Comparison of ENCODE assay signal across 16 mouse cellular contexts in genomic region chr19:29488073-29488390, GRCm38 (mm10). TPM values are rescaled to one million over a fixed set of nuclear protein-coding genes. Genes with fewer than 3 reads are reported as not detected.
A peak's percentile ranks its signal among the peaks of the same experiment; 100 is the strongest.
DNase-seq lines count a peak whose midpoint lies in the region; ATAC-seq and TF ChIP-seq lines count a peak whose summit lies in the region.
"Had no signal": no experiment of that assay in that cellular context is flagged by ENCODE, and none has a peak within 500 bp of the region (broad histone marks: within the 10 kb centered on the region; RNA-seq: fewer than 3 reads in every experiment).

No protein-coding gene starts in this region.

- no peaks in the 10 kb centered on the region for H3K27me3 ChIP-seq in heart, embryonic 14.5 days (ENCODE audit: control insufficient read depth, insufficient read depth, low read length)
- H3K27me3 ChIP-seq in stomach, embryonic 15.5 days (replicated peaks) = no peaks in the 10 kb centered on the region
- no peaks in the 10 kb centered on the region for H3K27me3 ChIP-seq in stomach, postnatal 0 days (ENCODE audit: control insufficient read depth, insufficient read depth, low read length)
- no peaks in the 10 kb centered on the region for H3K27me3 ChIP-seq in liver, embryonic 13.5 days
- H3K27me3 ChIP-seq: hindbrain, embryonic 12.5 days; limb, embryonic 15.5 days had no signal

- intact Hi-C loops in heart, postnatal 25 days (cut with DNase I) = no loop called here

- H3K9me3 ChIP-seq in heart, embryonic 14.5 days (ENCODE audit: control insufficient read depth, low read length) = no peaks in the 10 kb centered on the region
- no peaks in the 10 kb centered on the region for H3K9me3 ChIP-seq in stomach, embryonic 15.5 days
- no peaks in the 10 kb centered on the region for H3K9me3 ChIP-seq in stomach, postnatal 0 days (ENCODE audit: control insufficient read depth, low read length)
- no peaks in the 10 kb centered on the region for H3K9me3 ChIP-seq in liver, embryonic 13.5 days (replicated peaks)
- H3K9me3 ChIP-seq: forebrain, embryonic 10.5 days; hindbrain, embryonic 12.5 days; limb, embryonic 15.5 days; midbrain, embryonic 10.5 days had no signal

- no peaks in the 10 kb centered on the region for H3K36me3 ChIP-seq in heart, embryonic 14.5 days (ENCODE audit: control insufficient read depth, insufficient read depth, low read length)
- no peaks in the 10 kb centered on the region for H3K36me3 ChIP-seq in stomach, embryonic 15.5 days
- no peaks in the 10 kb centered on the region for H3K36me3 ChIP-seq in stomach, postnatal 0 days (ENCODE audit: control insufficient read depth, insufficient read depth, low read length)
- no peaks in the 10 kb centered on the region for H3K36me3 ChIP-seq in liver, embryonic 13.5 days
- H3K36me3 ChIP-seq: forebrain, embryonic 10.5 days; hindbrain, embryonic 12.5 days; limb, embryonic 15.5 days; midbrain, embryonic 10.5 days had no signal

- H3K4me3 ChIP-seq in heart, embryonic 14.5 days (ENCODE audit: control insufficient read depth in 1 of 2, insufficient read depth in 1 of 2, low read depth in 1 of 2, low read length in 2 of 2) = no peak overlapping the region
- H3K4me3 ChIP-seq in stomach, embryonic 15.5 days (replicated peaks) = no peak overlapping the region
- no peak overlapping the region for H3K4me3 ChIP-seq in stomach, postnatal 0 days (ENCODE audit: low read depth, low read length)
- H3K4me3 ChIP-seq in liver, embryonic 13.5 days (replicated peaks) = no peak overlapping the region
- H3K4me3 ChIP-seq: forebrain, embryonic 10.5 days; hindbrain, embryonic 12.5 days; limb, embryonic 15.5 days; midbrain, embryonic 10.5 days had no signal

- TF ChIP-seq EP300 in stomach, postnatal 0 days (optimal IDR thresholded peaks at IDR 0.05) = no peak

- no peak overlapping the region for H3K27ac ChIP-seq in heart, embryonic 14.5 days (replicated peaks in 1 of 2; ENCODE audit: control insufficient read depth in 1 of 2, insufficient read depth in 1 of 2, low read depth in 2 of 2, low read length in 2 of 2)
- H3K27ac ChIP-seq in stomach, embryonic 15.5 days = no peak overlapping the region
- no peak overlapping the region for H3K27ac ChIP-seq in stomach, postnatal 0 days (replicated peaks)
- no peak overlapping the region; the same call in 1 of the 2 replicates for H3K27ac ChIP-seq in liver, embryonic 13.5 days
- H3K27ac ChIP-seq: forebrain, embryonic 10.5 days; hindbrain, embryonic 12.5 days; limb, embryonic 15.5 days; midbrain, embryonic 10.5 days had no signal

- peaks cover 4 to 8% of the 10 kb centered on the region in 2 experiments; a peak in 3 of 4 replicates for H3K4me1 ChIP-seq in heart, embryonic 14.5 days (ENCODE audit: control insufficient read depth in 2 of 2, insufficient read depth in 2 of 2, low read length in 2 of 2)
- H3K4me1 ChIP-seq in stomach, embryonic 15.5 days = no peaks in the 10 kb centered on the region
- H3K4me1 ChIP-seq in stomach, postnatal 0 days (replicated peaks; ENCODE audit: control insufficient read depth, insufficient read depth) = no peaks in the 10 kb centered on the region
- H3K4me1 ChIP-seq in liver, embryonic 13.5 days (replicated peaks) = peaks cover 17% of the 10 kb centered on the region
- H3K4me1 ChIP-seq: forebrain, embryonic 10.5 days; hindbrain, embryonic 12.5 days; limb, embryonic 15.5 days; midbrain, embryonic 10.5 days had no signal

- no peak for ATAC-seq in heart, embryonic 14.5 days (ENCODE audit: insufficient number of reproducible peaks, insufficient read depth, low FRiP score, low read depth)
- ATAC-seq in stomach, embryonic 15.5 days (ENCODE audit: insufficient read depth, low FRiP score, low read depth) = no peak
- ATAC-seq in stomach, postnatal 0 days (ENCODE audit: low FRiP score, low TSS enrichment) = no peak
- ATAC-seq in liver, embryonic 13.5 days (ENCODE audit: low read depth) = 0 out of 2 replicates have a peak, but pooled peaks have one; percentile 43
- ATAC-seq in neutrophil, adult 5-6 weeks (ENCODE audit: extremely low read depth, insufficient number of reproducible peaks, low FRiP score, poor library complexity, severe bottlenecking) = peak; percentile 20; the same call in 1 of the 2 replicates

- no peak for TF ChIP-seq CTCF in stomach, postnatal 0 days (IDR thresholded peaks at IDR 0.05; ENCODE audit: low read depth)

- WGBS in heart, embryonic 14.5 days = 46% methylated on average over 6 of the region's 6 CpGs
- whole genome bisulfite sequencing in stomach, embryonic 15.5 days = 46% methylated on average over 6 of the region's 6 CpGs
- WGBS in stomach, postnatal 0 days = 50% methylated on average over 6 of the region's 6 CpGs
- WGBS in liver, embryonic 13.5 days (ENCODE audit: insufficient replicate concordance) = 32% methylated on average over 6 of the region's 6 CpGs

- DNase-seq in heart, postnatal 25 days (ENCODE audit: low spot score) = no peak
- DNase-seq in stomach, postnatal 0 days (ENCODE audit: low spot score) = no peak
- DNase-seq in liver, embryonic 13.5 days = no peak
- no peak for DNase-seq in c-Kit-positive CD71-positive TER-119-positive erythroid progenitor cells, embryonic 14.5 days (ENCODE audit: low spot score)
- DNase-seq in urinary bladder, postnatal 36 days (ENCODE audit: low spot score in 2 of 2) = no peak
- DNase-seq: adrenal gland, adult 2 months; B cell, adult 2 months; cerebellum, postnatal 25 days; kidney, adult 8-10 months had no signal

- H3K9ac ChIP-seq in heart, embryonic 14.5 days (ENCODE audit: low read length) = no peak overlapping the region
- H3K9ac ChIP-seq in stomach, embryonic 15.5 days = no peak overlapping the region
- H3K9ac ChIP-seq in stomach, postnatal 0 days (ENCODE audit: low read length) = no peak overlapping the region
- peak overlapping the region; percentile 16; the same call in 1 of the 2 replicates for H3K9ac ChIP-seq in liver, embryonic 13.5 days
- H3K9ac ChIP-seq: hindbrain, embryonic 12.5 days; limb, embryonic 15.5 days had no signal

- H3K4me2 ChIP-seq in heart, embryonic 14.5 days (ENCODE audit: low read length) = 0 out of 2 replicates have a peak overlapping the region, but pooled peaks have one; percentile 3
- 0 out of 2 replicates have a peak overlapping the region, but pooled peaks have one; percentile 14 for H3K4me2 ChIP-seq in stomach, embryonic 15.5 days
- no peak overlapping the region for H3K4me2 ChIP-seq in stomach, postnatal 0 days (replicated peaks; ENCODE audit: low read depth)
- no peak overlapping the region for H3K4me2 ChIP-seq in liver, embryonic 13.5 days
- H3K4me2 ChIP-seq: hindbrain, embryonic 12.5 days; limb, embryonic 15.5 days had no signal

RNA-seq across cellular contexts. Expression of gene Ric1, which starts 34.0 kb away (rescaled TPM):
- polyA plus RNA-seq in heart, embryonic 14.5 days (2014; fragmentation: Nextera tagmentation; extraction: Ambion mirVana) = 8.3 and 9.7 TPM in 2 replicates
- 10 to 100 TPM; 20.0 to 23.8 TPM for total RNA-seq in heart, postnatal 25 days (2021)
- polyA plus RNA-seq in stomach, embryonic 15.5 days (2015; fragmentation: Nextera tagmentation; extraction: Ambion mirVana) = 13.8 and 14.3 TPM in 2 replicates
- polyA plus RNA-seq in stomach, postnatal 0 days (2015; fragmentation: Nextera tagmentation; extraction: Ambion mirVana) = 7.4 and 7.6 TPM in 2 replicates
- polyA plus RNA-seq in liver, embryonic 13.5 days (2015; fragmentation: Nextera tagmentation; extraction: Ambion mirVana) = 3.4 and 3.6 TPM in 2 replicates
- total RNA-seq in neutrophil, adult 5-6 weeks (2017) = 49.6 and 51.6 TPM in 2 replicates

Comparison
In these comparisons a context has a peak if more than half of its experiments do, and no peak if none do; other contexts are left out.
1. H3K4me2 ChIP-seq: peak in heart, embryonic 14.5 days (single experiment) and stomach, embryonic 15.5 days (single experiment); none in stomach, postnatal 0 days (single experiment) and liver, embryonic 13.5 days (single experiment).
2. ATAC-seq: peak in liver, embryonic 13.5 days (single experiment) and neutrophil, adult 5-6 weeks (single experiment); none in heart, embryonic 14.5 days (single experiment), stomach, embryonic 15.5 days (single experiment) and stomach, postnatal 0 days (single experiment).